Mouse (Mus musculus): ENCODE data around the gene Naaladl1.

DNA sequence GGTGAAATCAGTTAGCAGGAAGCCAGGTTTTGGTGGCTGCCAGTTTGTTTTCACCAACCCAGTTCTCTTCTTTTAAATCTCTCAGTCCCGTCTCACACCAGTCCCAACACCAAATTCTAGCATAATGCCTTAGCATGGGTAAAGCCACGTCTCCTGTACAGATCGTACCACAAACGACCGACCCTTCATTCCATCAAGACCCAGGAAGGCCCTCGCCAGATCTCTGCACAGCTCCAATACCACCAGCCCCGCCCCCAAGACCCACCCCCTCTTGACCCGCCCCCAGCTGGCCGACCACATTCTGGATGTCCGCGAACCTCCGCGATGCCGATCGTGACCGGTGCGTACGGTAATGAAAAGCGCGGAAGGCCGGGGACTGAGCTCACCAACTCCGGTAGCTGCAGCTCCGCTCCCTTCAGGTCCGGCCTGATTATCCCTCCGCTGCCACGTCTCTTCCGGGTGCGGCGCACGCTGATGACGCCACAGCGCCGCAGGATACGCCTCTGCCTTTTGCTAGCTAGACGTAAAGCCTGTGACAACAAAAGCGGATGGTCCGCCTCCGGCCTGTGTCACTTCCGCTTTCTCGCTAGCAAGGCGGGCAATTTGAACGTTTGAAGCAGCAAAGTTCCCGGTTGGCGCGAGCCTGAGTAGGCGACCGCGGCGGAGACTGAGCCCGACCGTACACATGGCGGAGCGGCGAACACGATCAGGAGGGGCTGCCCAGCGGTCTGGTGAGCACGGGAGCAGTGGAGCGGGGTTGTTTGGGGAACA is 20.9 kb upstream of the Naaladl1 start, which contains the start of the genes Zfpl1 and Cdca5:
- no peak for TF ChIP-seq GATA1 (IDR thresholded peaks at IDR 0.05; ENCODE audit: low read length)
- no peak for TF ChIP-seq TAL1 (IDR thresholded peaks at IDR 0.05; ENCODE audit: low read length)
